Mouse (Mus musculus): ENCODE measurements around the gene Cacng7.

Cacng7 gene

GRCm38 (mm10) chr7:3345301-3345700, 12.5 kb downstream of the Cacng7 start:
- no peak for DNase-seq (ENCODE audit: low spot score)

GRCm38 (mm10) chr7:3347366-3348287, 14.9 kb downstream of the Cacng7 start:
- DNase-seq (ENCODE audit: low spot score), result no peak

GRCm38 (mm10) chr7:3348326-3348725, 15.6 kb downstream of the Cacng7 start:
- DNase-seq (ENCODE audit: low spot score), result no peak

GRCm38 (mm10) chr7:3349775-3350174, 17.0 kb downstream of the Cacng7 start:
- DNase-seq (ENCODE audit: low spot score), result no peak

GRCm38 (mm10) chr7:3351536-3351935, 18.8 kb downstream of the Cacng7 start:
- DNase-seq (ENCODE audit: low spot score), result no peak

GRCm38 (mm10) chr7:3354850-3355249, 22.1 kb downstream of the Cacng7 start:
- DNase-seq (ENCODE audit: low spot score), result no peak

GRCm38 (mm10) chr7:3360678-3361077, 27.9 kb downstream of the Cacng7 start:
- no peak for DNase-seq (ENCODE audit: low spot score)

- no peak for DNase-seq (ENCODE audit: low spot score)
These were observed 33.0 kb downstream of the Cacng7 start for GRCm38 (mm10) chr7:3365547-3366279.

GRCm38 (mm10) chr7:3366705-3367516, 34.2 kb downstream of the Cacng7 start:
- peak; percentile 36 for DNase-seq (ENCODE audit: low spot score)

- no peak for DNase-seq (ENCODE audit: low spot score)
These were observed 34.8 kb downstream of the Cacng7 start for GRCm38 (mm10) chr7:3367569-3367968.

GRCm38 (mm10) chr7:3368311-3368710, 35.6 kb downstream of the Cacng7 start:
- no peak for DNase-seq (ENCODE audit: low spot score)

- no peak for DNase-seq (ENCODE audit: low spot score)
These were observed 36.4 kb downstream of the Cacng7 start for GRCm38 (mm10) chr7:3369189-3369588.

GRCm38 (mm10) chr7:3370407-3370806, 37.7 kb downstream of the Cacng7 start:
- DNase-seq (ENCODE audit: low spot score), result no peak

- peak; percentile 13 for DNase-seq (ENCODE audit: low spot score)
These were observed 39.6 kb downstream of the Cacng7 start for GRCm38 (mm10) chr7:3372376-3372775.

- no peak for DNase-seq (ENCODE audit: low spot score)
These were observed 41.0 kb downstream of the Cacng7 start for GRCm38 (mm10) chr7:3373754-3374153.

- peak; percentile 35 for DNase-seq (ENCODE audit: low spot score)
These were observed 44.1 kb downstream of the Cacng7 start for GRCm38 (mm10) chr7:3376831-3377230.

- no peak for DNase-seq (ENCODE audit: low spot score)
These were observed 49.4 kb downstream of the Cacng7 start for GRCm38 (mm10) chr7:3382123-3382522.

GRCm38 (mm10) chr7:3384807-3385319, 52.1 kb downstream of the Cacng7 start:
- no peak for DNase-seq (ENCODE audit: low spot score)

- no peak for DNase-seq (ENCODE audit: low spot score)
These were observed 53.4 kb downstream of the Cacng7 start for GRCm38 (mm10) chr7:3386036-3386730.

GRCm38 (mm10) chr7:3387761-3388160, 55.0 kb downstream of the Cacng7 start:
- no peak for DNase-seq (ENCODE audit: low spot score)

GRCm38 (mm10) chr7:3388885-3389284, 56.1 kb downstream of the Cacng7 start:
- DNase-seq (ENCODE audit: low spot score), result no peak

Data from embryo, embryonic 10 days (tissue).